Mouse (Mus musculus): ENCODE results near the gene Ddost. TPM values are rescaled to one million over a fixed set of nuclear protein-coding genes. Genes with fewer than 3 reads are reported as not detected.

Gene Ddost
- polyA plus RNA-seq (2014; fragmentation: Nextera tagmentation; extraction: Ambion mirVana): 299 and 332 TPM in 2 replicates

GRCm38 (mm10) chr4:138304340-138305104, at the start of gene Ddost:
Gene Ddost, plus strand, starts transcription at chr4:138304730.
- H3K27me3 ChIP-seq (ENCODE audit: control insufficient read depth, insufficient read depth, low read length): no peaks in the 10 kb centered on the region
- no peaks in the 10 kb centered on the region for H3K9me3 ChIP-seq (ENCODE audit: control insufficient read depth, low read length)
- ATAC-seq (ENCODE audit: low FRiP score, low TSS enrichment): peak; percentile 98
- peak within 1 kb of the TSS; percentile 74 for H3K4me2 ChIP-seq (replicated peaks; ENCODE audit: low read depth, low read length)
- under 1% methylated on average over 64 of the region's 64 CpGs for whole genome bisulfite sequencing
- H3K9ac ChIP-seq (ENCODE audit: low read depth, low read length): peak within 1 kb of the TSS; percentile 87
- peak within 1 kb of the TSS; percentile 71; the same call in 1 of the 2 replicates for H3K27ac ChIP-seq (ENCODE audit: low read depth, low read length)
- peaks cover 30% of the 10 kb centered on the region for H3K36me3 ChIP-seq (ENCODE audit: control insufficient read depth, insufficient read depth, low read length)
- peaks cover 21% of the 10 kb centered on the region for H3K4me1 ChIP-seq (ENCODE audit: control insufficient read depth, insufficient read depth, low read length)
- peak within 1 kb of the TSS; percentile 86 for H3K4me3 ChIP-seq (ENCODE audit: low read length)

DNA sequence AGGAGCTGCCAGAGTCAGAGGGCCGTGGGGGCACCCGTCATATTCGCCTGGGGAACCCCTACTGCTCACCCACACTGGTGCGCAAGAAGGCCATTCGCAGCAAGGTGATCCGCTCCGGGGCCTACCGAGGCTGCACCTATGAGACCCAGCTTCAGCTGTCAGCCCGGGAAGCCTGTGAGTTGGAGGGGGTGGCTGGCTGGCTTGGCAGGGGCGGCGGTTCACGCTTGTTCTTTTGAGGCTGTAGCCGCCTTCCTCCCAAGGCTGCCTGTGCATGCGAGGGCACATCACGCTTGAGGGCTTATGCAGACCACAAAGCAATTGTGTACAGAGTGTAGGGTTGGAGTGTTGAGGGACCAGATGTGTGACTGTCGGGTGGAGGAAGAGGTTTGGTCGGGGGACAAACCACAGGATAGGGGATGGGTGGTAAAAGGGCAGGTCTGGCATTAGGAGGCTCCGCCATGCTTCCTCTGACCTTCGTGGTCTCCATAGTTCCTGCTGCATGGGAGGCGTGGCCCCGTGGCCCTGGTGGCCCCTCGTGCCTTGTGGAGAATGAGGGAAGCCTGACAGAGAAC, 47.3 kb upstream of the Ddost start:
- H3K4me2 ChIP-seq (replicated peaks; ENCODE audit: low read depth, low read length): no peak overlapping the region
- H3K4me1 ChIP-seq (ENCODE audit: control insufficient read depth, insufficient read depth, low read length): peaks cover 5% of the 10 kb centered on the region
- WGBS: 87% methylated on average over 22 of the region's 22 CpGs
- H3K27me3 ChIP-seq (ENCODE audit: control insufficient read depth, insufficient read depth, low read length): no peaks in the 10 kb centered on the region
- no peaks in the 10 kb centered on the region for H3K36me3 ChIP-seq (ENCODE audit: control insufficient read depth, insufficient read depth, low read length)
- no peaks in the 10 kb centered on the region for H3K9me3 ChIP-seq (ENCODE audit: control insufficient read depth, low read length)
- no peak for ATAC-seq (ENCODE audit: low FRiP score, low TSS enrichment)
- H3K4me3 ChIP-seq (ENCODE audit: low read length): no peak overlapping the region
- no peak overlapping the region for H3K9ac ChIP-seq (ENCODE audit: low read depth, low read length)
- no peak overlapping the region for H3K27ac ChIP-seq (ENCODE audit: low read depth, low read length)

DNA sequence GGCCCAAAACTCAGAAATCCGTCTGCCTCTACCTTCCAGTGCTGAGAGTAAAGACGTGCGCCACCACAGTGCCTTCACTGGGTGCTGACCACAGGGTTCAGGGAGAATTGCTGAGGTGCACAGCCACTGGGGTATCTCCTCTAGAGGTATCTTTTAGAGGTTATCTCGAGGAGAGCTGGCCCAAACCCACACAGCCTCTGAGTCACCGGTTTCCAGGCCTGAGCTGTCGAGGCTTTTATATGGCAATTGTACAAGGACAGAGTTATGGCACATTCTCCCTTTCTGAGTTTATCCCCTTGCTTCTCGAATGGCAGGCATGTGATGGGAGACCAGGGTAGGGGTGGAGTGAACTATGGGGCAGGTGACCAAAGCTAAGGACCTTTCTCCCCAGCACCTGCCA, 45.9 kb upstream of the Ddost start:
- H3K4me2 ChIP-seq (replicated peaks; ENCODE audit: low read depth, low read length): no peak overlapping the region
- H3K9me3 ChIP-seq (ENCODE audit: control insufficient read depth, low read length): no peaks in the 10 kb centered on the region
- 74% methylated on average over 7 of the region's 7 CpGs for WGBS
- H3K9ac ChIP-seq (ENCODE audit: low read depth, low read length): no peak overlapping the region
- no peaks in the 10 kb centered on the region for H3K36me3 ChIP-seq (ENCODE audit: control insufficient read depth, insufficient read depth, low read length)
- H3K4me1 ChIP-seq (ENCODE audit: control insufficient read depth, insufficient read depth, low read length): 0 out of 2 replicates have a peak, but pooled peaks cover 4% of the 10 kb centered on the region
- ATAC-seq (ENCODE audit: low FRiP score, low TSS enrichment): no peak
- no peak overlapping the region for H3K4me3 ChIP-seq (ENCODE audit: low read length)
- H3K27ac ChIP-seq (ENCODE audit: low read depth, low read length): no peak overlapping the region
- H3K27me3 ChIP-seq (ENCODE audit: control insufficient read depth, insufficient read depth, low read length): 0 out of 2 replicates have a peak, but pooled peaks cover 3% of the 10 kb centered on the region

DNA sequence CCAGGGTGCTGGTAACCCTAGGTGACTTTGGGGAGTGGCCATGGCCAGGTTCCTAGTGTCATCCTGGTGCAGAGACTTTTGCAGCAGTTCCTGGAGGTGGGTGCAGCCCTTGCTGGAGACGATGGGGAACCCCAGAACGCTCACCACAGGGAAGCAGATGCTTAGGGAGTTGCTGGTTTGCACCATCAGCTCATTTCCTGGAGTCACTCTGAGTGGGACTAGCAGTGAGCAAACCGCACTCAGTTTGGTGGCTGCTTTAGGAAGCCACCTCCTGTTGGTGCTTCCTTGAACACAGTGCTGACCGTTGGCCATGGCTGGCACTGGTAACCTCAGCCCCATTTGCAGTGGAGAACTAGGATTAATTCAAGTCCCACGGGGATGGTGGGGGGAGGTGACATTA, 45.0 kb upstream of the Ddost start:
- H3K9ac ChIP-seq (ENCODE audit: low read depth, low read length): no peak overlapping the region
- ATAC-seq (ENCODE audit: low FRiP score, low TSS enrichment): no peak
- H3K4me2 ChIP-seq (replicated peaks; ENCODE audit: low read depth, low read length): no peak overlapping the region
- H3K36me3 ChIP-seq (ENCODE audit: control insufficient read depth, insufficient read depth, low read length): no peaks in the 10 kb centered on the region
- no peak overlapping the region for H3K4me3 ChIP-seq (ENCODE audit: low read length)
- no peak overlapping the region for H3K27ac ChIP-seq (ENCODE audit: low read depth, low read length)
- WGBS: 90% methylated on average over 5 of the region's 5 CpGs
- H3K9me3 ChIP-seq (ENCODE audit: control insufficient read depth, low read length): no peaks in the 10 kb centered on the region
- H3K4me1 ChIP-seq (ENCODE audit: control insufficient read depth, insufficient read depth, low read length): 0 out of 2 replicates have a peak, but pooled peaks cover 4% of the 10 kb centered on the region
- H3K27me3 ChIP-seq (ENCODE audit: control insufficient read depth, insufficient read depth, low read length): 0 out of 2 replicates have a peak, but pooled peaks cover 8% of the 10 kb centered on the region

DNA sequence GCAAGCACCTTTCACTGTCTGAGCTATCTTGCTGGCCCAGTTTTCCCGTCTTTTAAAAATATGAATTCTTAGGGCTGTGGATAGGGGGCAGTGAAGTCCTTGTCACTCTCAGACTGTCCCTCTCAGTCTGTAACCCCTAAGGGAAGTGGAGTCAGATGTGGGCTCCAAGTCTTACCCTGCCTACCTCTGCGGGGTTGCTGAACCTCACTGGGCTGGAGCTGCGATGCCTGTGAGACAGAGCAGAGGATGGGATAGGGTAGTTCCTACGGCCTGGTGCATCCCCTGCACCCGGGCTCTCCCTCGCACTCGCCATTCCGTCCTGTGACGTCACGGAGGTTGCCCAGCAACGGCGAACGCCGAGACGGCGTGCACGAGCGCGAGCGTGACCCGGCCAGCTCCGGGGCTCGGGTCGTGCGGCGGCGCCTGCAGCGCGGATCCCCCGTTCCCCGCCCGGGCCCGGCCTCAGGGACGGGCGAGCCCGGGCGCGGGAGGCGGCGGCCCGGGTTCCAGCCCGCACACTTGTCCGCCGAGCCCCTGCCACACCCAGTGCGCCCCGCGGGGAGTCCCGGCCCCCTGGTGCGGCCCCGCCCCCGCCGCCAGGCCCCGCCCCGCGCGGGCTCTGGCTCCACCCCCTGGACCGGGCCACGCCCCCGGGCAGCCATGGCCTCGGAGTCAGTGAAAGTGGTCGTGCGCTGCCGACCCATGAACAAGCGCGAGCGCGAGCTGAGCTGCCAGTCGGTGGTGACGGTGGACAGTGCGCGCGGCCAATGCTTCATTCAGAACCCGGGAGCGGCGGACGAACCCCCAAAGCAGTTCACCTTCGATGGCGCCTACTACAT, 42.5 kb upstream of the Ddost start:
- 0 out of 2 replicates have a peak, but pooled peaks cover 4% of the 10 kb centered on the region for H3K4me1 ChIP-seq (ENCODE audit: control insufficient read depth, insufficient read depth, low read length)
- no peak overlapping the region for H3K27ac ChIP-seq (ENCODE audit: low read depth, low read length)
- 0 out of 2 replicates have a peak, but pooled peaks cover 8% of the 10 kb centered on the region for H3K27me3 ChIP-seq (ENCODE audit: control insufficient read depth, insufficient read depth, low read length)
- H3K4me2 ChIP-seq (replicated peaks; ENCODE audit: low read depth, low read length): peak overlapping the region; percentile 88
- H3K36me3 ChIP-seq (ENCODE audit: control insufficient read depth, insufficient read depth, low read length): no peaks in the 10 kb centered on the region
- under 1% methylated on average over 66 of the region's 78 CpGs for WGBS
- H3K4me3 ChIP-seq (ENCODE audit: low read length): peak overlapping the region; percentile 63
- H3K9me3 ChIP-seq (ENCODE audit: control insufficient read depth, low read length): no peaks in the 10 kb centered on the region
- peak; percentile 89 for ATAC-seq (ENCODE audit: low FRiP score, low TSS enrichment)
- H3K9ac ChIP-seq (ENCODE audit: low read depth, low read length): peak overlapping the region; percentile 25; the same call in 1 of the 2 replicates

GRCm38 (mm10) chr4:138267869-138268268, 36.7 kb upstream of the Ddost start:
- no peak overlapping the region for H3K4me2 ChIP-seq (replicated peaks; ENCODE audit: low read depth, low read length)
- no peak overlapping the region for H3K27ac ChIP-seq (ENCODE audit: low read depth, low read length)
- 76% methylated on average over 10 of the region's 10 CpGs for WGBS
- H3K9me3 ChIP-seq (ENCODE audit: control insufficient read depth, low read length): no peaks in the 10 kb centered on the region
- 0 out of 2 replicates have a peak, but pooled peaks cover 8% of the 10 kb centered on the region for H3K27me3 ChIP-seq (ENCODE audit: control insufficient read depth, insufficient read depth, low read length)
- no peak overlapping the region for H3K4me3 ChIP-seq (ENCODE audit: low read length)
- H3K36me3 ChIP-seq (ENCODE audit: control insufficient read depth, insufficient read depth, low read length): no peaks in the 10 kb centered on the region
- no peak overlapping the region for H3K9ac ChIP-seq (ENCODE audit: low read depth, low read length)
- no peaks in the 10 kb centered on the region for H3K4me1 ChIP-seq (ENCODE audit: control insufficient read depth, insufficient read depth, low read length)
- no peak for ATAC-seq (ENCODE audit: low FRiP score, low TSS enrichment)

- peak; percentile 43; the same call in 1 of the 2 replicates for ATAC-seq (ENCODE audit: low FRiP score, low TSS enrichment)
- no peak overlapping the region for H3K27ac ChIP-seq (ENCODE audit: low read depth, low read length)
Measured at GRCm38 (mm10) chr4:138272011-138272997, 32.2 kb upstream of the Ddost start.

GRCm38 (mm10) chr4:138278346-138278745, 26.2 kb upstream of the Ddost start:
- 70% methylated on average over 7 of the region's 7 CpGs for WGBS
- H3K4me2 ChIP-seq (replicated peaks; ENCODE audit: low read depth, low read length): no peak overlapping the region
- H3K27ac ChIP-seq (ENCODE audit: low read depth, low read length): no peak overlapping the region
- no peaks in the 10 kb centered on the region for H3K27me3 ChIP-seq (ENCODE audit: control insufficient read depth, insufficient read depth, low read length)
- no peak overlapping the region for H3K4me3 ChIP-seq (ENCODE audit: low read length)
- no peaks in the 10 kb centered on the region for H3K36me3 ChIP-seq (ENCODE audit: control insufficient read depth, insufficient read depth, low read length)
- H3K9me3 ChIP-seq (ENCODE audit: control insufficient read depth, low read length): no peaks in the 10 kb centered on the region
- H3K9ac ChIP-seq (ENCODE audit: low read depth, low read length): no peak overlapping the region
- ATAC-seq (ENCODE audit: low FRiP score, low TSS enrichment): no peak
- H3K4me1 ChIP-seq (ENCODE audit: control insufficient read depth, insufficient read depth, low read length): no peaks in the 10 kb centered on the region

More at GRCm38 (mm10) chr4:138272011-138272997, 32.2 kb upstream of the Ddost start:
- H3K4me3 ChIP-seq (ENCODE audit: low read length): no peak overlapping the region
- no peaks in the 10 kb centered on the region for H3K9me3 ChIP-seq (ENCODE audit: control insufficient read depth, low read length)
- H3K36me3 ChIP-seq (ENCODE audit: control insufficient read depth, insufficient read depth, low read length): no peaks in the 10 kb centered on the region
- H3K4me2 ChIP-seq (replicated peaks; ENCODE audit: low read depth, low read length): no peak overlapping the region
- H3K4me1 ChIP-seq (ENCODE audit: control insufficient read depth, insufficient read depth, low read length): no peaks in the 10 kb centered on the region
- no peaks in the 10 kb centered on the region for H3K27me3 ChIP-seq (ENCODE audit: control insufficient read depth, insufficient read depth, low read length)
- H3K9ac ChIP-seq (ENCODE audit: low read depth, low read length): no peak overlapping the region
- 65% methylated on average over 14 of the region's 14 CpGs for WGBS
